ENCODE assay signal across 39 mouse cellular contexts in genomic region chr9:46216744-46217470, GRCm38 (mm10). TPM values are rescaled to one million over a fixed set of nuclear protein-coding genes. Genes with fewer than 3 reads are reported as not detected.
A peak's percentile ranks its signal among the peaks of the same experiment; 100 is the strongest.
DNase-seq lines count a peak whose midpoint lies in the region; ATAC-seq and TF ChIP-seq lines count a peak whose summit lies in the region.
"Had no signal": no experiment of that assay in that cellular context is flagged by ENCODE, and none has a peak within 500 bp of the region (broad histone marks: within the 10 kb centered on the region; RNA-seq: fewer than 3 reads in every experiment).

No protein-coding gene starts in this region.

- H3K79me2 ChIP-seq in MEL (ENCODE audit: control insufficient read depth, insufficient read depth, low read length, poor library complexity), result no peaks in the 10 kb centered on the region

- peak overlapping the region; percentile 60; the same call in 1 of the 2 replicates for H3K4me2 ChIP-seq in liver, embryonic 11.5 days
- no peak overlapping the region for H3K4me2 ChIP-seq in liver, embryonic 16.5 days (ENCODE audit: low read depth, low read length)
- no peak overlapping the region for H3K4me2 ChIP-seq in midbrain, embryonic 14.5 days (ENCODE audit: low read length)
- H3K4me2 ChIP-seq: embryonic facial prominence, embryonic 13.5 days; heart, embryonic 11.5 days; hindbrain, embryonic 14.5 days; kidney, embryonic 15.5 days; neural tube, embryonic 12.5 days had no signal

- peak; percentile 55 for ATAC-seq in liver, embryonic 11.5 days (replicated peaks; ENCODE audit: low FRiP score)
- ATAC-seq in liver, embryonic 16.5 days (ENCODE audit: low read depth), result peak; percentile 48
- no peak for ATAC-seq in midbrain, embryonic 14.5 days (ENCODE audit: low FRiP score, low TSS enrichment)
- ATAC-seq: forebrain, postnatal 0 days; Patski had no signal

- TF ChIP-seq CTCF in MEL (IDR thresholded peaks at IDR 0.05 in 2 of 3, conservative IDR thresholded peaks at IDR 0.05 in 1 of 3; ENCODE audit: control insufficient read depth in 1 of 3, insufficient read depth in 1 of 3, low read depth in 2 of 3, low read length in 3 of 3, poor library complexity in 1 of 3, severe bottlenecking in 1 of 3), result no peak

- peak; percentile 60 to 72; a peak in 3 of 4 replicates for TF ChIP-seq EP300 in MEL (IDR thresholded peaks at IDR 0.05; ENCODE audit: low read depth in 1 of 2, low read length in 2 of 2)

- TF ChIP-seq POLR2A in MEL (IDR thresholded peaks at IDR 0.05; ENCODE audit: control insufficient read depth in 1 of 2, insufficient read depth in 1 of 2, low read depth in 1 of 2, low read length in 2 of 2, poor library complexity in 1 of 2), result peak in 1 of 2 experiments; percentile 48; a peak in 1 of 4 replicates

- H3K4me3 ChIP-seq in MEL (ENCODE audit: control insufficient read depth in 1 of 2, insufficient read depth in 1 of 2, low read depth in 2 of 2, low read length in 2 of 2), result no peak overlapping the region
- no peak overlapping the region for H3K4me3 ChIP-seq in liver, embryonic 11.5 days (ENCODE audit: low read depth, low read length)
- H3K4me3 ChIP-seq in liver, embryonic 16.5 days (ENCODE audit: low read depth, low read length), result no peak overlapping the region
- H3K4me3 ChIP-seq in midbrain, embryonic 14.5 days (replicated peaks; ENCODE audit: low read depth, low read length), result no peak overlapping the region
- H3K4me3 ChIP-seq: embryonic facial prominence, embryonic 13.5 days; kidney, embryonic 15.5 days; layer of hippocampus, adult 2 months; left cerebral cortex, adult 2 months; myocyte; neural tube, embryonic 12.5 days had no signal

- peak overlapping the region; percentile 56 for H3K9ac ChIP-seq in MEL (ENCODE audit: control insufficient read depth, low read depth, low read length, poor library complexity, severe bottlenecking)
- no peak overlapping the region for H3K9ac ChIP-seq in liver, embryonic 11.5 days (ENCODE audit: low read depth, low read length)
- H3K9ac ChIP-seq in liver, embryonic 16.5 days (ENCODE audit: low read depth, low read length), result no peak overlapping the region
- H3K9ac ChIP-seq in midbrain, embryonic 14.5 days (replicated peaks; ENCODE audit: low read length), result no peak overlapping the region
- H3K9ac ChIP-seq: embryonic facial prominence, embryonic 13.5 days; forebrain, postnatal 0 days; hindbrain, embryonic 14.5 days; kidney, embryonic 15.5 days; neural tube, embryonic 12.5 days had no signal

- H3K36me3 ChIP-seq in MEL (ENCODE audit: control insufficient read depth in 1 of 2, insufficient read depth in 2 of 2, low read length in 2 of 2), result peaks cover 3 to 60% of the 10 kb centered on the region in 2 experiments
- H3K36me3 ChIP-seq in liver, embryonic 11.5 days (ENCODE audit: control insufficient read depth, insufficient read depth, low read length), result peaks cover 11% of the 10 kb centered on the region; the same call in 1 of the 2 replicates
- no peaks in the 10 kb centered on the region for H3K36me3 ChIP-seq in liver, embryonic 16.5 days (ENCODE audit: control insufficient read depth, insufficient read depth)
- H3K36me3 ChIP-seq in midbrain, embryonic 14.5 days (ENCODE audit: control insufficient read depth, insufficient read depth, low read length), result peaks cover 53% of the 10 kb centered on the region

- H3K4me1 ChIP-seq in MEL (ENCODE audit: control insufficient read depth in 1 of 2, insufficient read depth in 2 of 2, low read length in 2 of 2), result peaks cover 38 to 62% of the 10 kb centered on the region in 2 experiments
- H3K4me1 ChIP-seq in liver, embryonic 11.5 days (replicated peaks; ENCODE audit: control insufficient read depth, insufficient read depth, low read length), result peaks cover 46% of the 10 kb centered on the region
- H3K4me1 ChIP-seq in liver, embryonic 16.5 days (ENCODE audit: control insufficient read depth, low read depth, low read length), result peaks cover 31% of the 10 kb centered on the region
- no peaks in the 10 kb centered on the region for H3K4me1 ChIP-seq in midbrain, embryonic 14.5 days (ENCODE audit: control insufficient read depth, insufficient read depth, low read length)
- H3K4me1 ChIP-seq: embryonic facial prominence, embryonic 13.5 days; kidney, embryonic 15.5 days; neural tube, embryonic 12.5 days had no signal

- DNase-seq in MEL (ENCODE audit: low read depth, low spot score) (peak; percentile 85), adipocyte (ENCODE audit: low spot score) (peak; percentile 70)
- DNase-seq in liver, embryonic 11.5 days (ENCODE audit: low spot score), result no peak
- no peak for DNase-seq in thymus, postnatal 14 days
- DNase-seq in left cerebral cortex, adult 9 months (ENCODE audit: low spot score in 2 of 2), result no peak
- no peak for DNase-seq in midbrain, embryonic 14.5 days
- DNase-seq: adrenal gland, postnatal 25 days; B cell, adult 2 months; cerebellum, adult 11-12 months; cerebellum, postnatal 10 days; forebrain, postnatal 0 days; gastrocnemius, postnatal 10 days; heart, postnatal 4 days; kidney, adult 18-20 months; kidney, postnatal 36 days; left cerebral cortex, postnatal 4 days; lung, adult 2 months; lung, postnatal 10 days; right cerebral cortex, postnatal 4 days; thymus, adult 18-20 months; thymus, postnatal 36 days had no signal

- H3K27ac ChIP-seq in MEL (ENCODE audit: control insufficient read depth, low read depth, low read length), result peak overlapping the region; percentile 99
- peak overlapping the region; percentile 93 for H3K27ac ChIP-seq in liver, embryonic 11.5 days (ENCODE audit: low read depth, low read length)
- peak overlapping the region; percentile 70 for H3K27ac ChIP-seq in liver, embryonic 16.5 days (ENCODE audit: low read length)
- no peak overlapping the region for H3K27ac ChIP-seq in midbrain, embryonic 14.5 days (replicated peaks; ENCODE audit: low read depth, low read length)
- H3K27ac ChIP-seq: embryonic facial prominence, embryonic 13.5 days; hindbrain, embryonic 14.5 days; kidney, embryonic 15.5 days; layer of hippocampus, adult 2 months; left cerebral cortex, adult 2 months; macrophage; neural tube, embryonic 12.5 days had no signal

- 80% methylated on average over 13 of the region's 13 CpGs for WGBS in liver, embryonic 11.5 days
- 69% methylated on average over 13 of the region's 13 CpGs for WGBS in liver, embryonic 16.5 days (ENCODE audit: insufficient replicate concordance)
- WGBS in midbrain, embryonic 14.5 days, result 97% methylated on average over 13 of the region's 13 CpGs

- no peaks in the 10 kb centered on the region for H3K27me3 ChIP-seq in MEL (ENCODE audit: control insufficient read depth in 1 of 2, insufficient read depth in 2 of 2, low read length in 2 of 2)
- H3K27me3 ChIP-seq in liver, embryonic 11.5 days (replicated peaks; ENCODE audit: control insufficient read depth, insufficient read depth, low read length), result no peaks in the 10 kb centered on the region
- no peaks in the 10 kb centered on the region for H3K27me3 ChIP-seq in liver, embryonic 16.5 days (ENCODE audit: control insufficient read depth, insufficient read depth, low read depth, low read length)
- H3K27me3 ChIP-seq in midbrain, embryonic 14.5 days (ENCODE audit: control insufficient read depth, insufficient read depth, low read length), result no peaks in the 10 kb centered on the region
- H3K27me3 ChIP-seq: embryonic facial prominence, embryonic 13.5 days; kidney, embryonic 15.5 days; neural tube, embryonic 12.5 days; Patski had no signal

- TF ChIP-seq RAD21 in MEL (IDR thresholded peaks at IDR 0.05; ENCODE audit: low read depth, low read length), result no peak

- H3K9me3 ChIP-seq in MEL (replicated peaks; ENCODE audit: insufficient read depth, low read length), result no peaks in the 10 kb centered on the region
- no peaks in the 10 kb centered on the region for H3K9me3 ChIP-seq in liver, embryonic 11.5 days (ENCODE audit: control insufficient read depth, low read length)
- H3K9me3 ChIP-seq in liver, embryonic 16.5 days (replicated peaks; ENCODE audit: control insufficient read depth, low read length), result no peaks in the 10 kb centered on the region
- H3K9me3 ChIP-seq in midbrain, embryonic 14.5 days (ENCODE audit: control insufficient read depth, low read length), result no peaks in the 10 kb centered on the region
- H3K9me3 ChIP-seq: embryonic facial prominence, embryonic 13.5 days; kidney, embryonic 15.5 days; neural tube, embryonic 12.5 days had no signal

RNA-seq across cellular contexts. Expression of gene Apoa1, which starts 11.5 kb away (rescaled TPM):
- 1.8 and 4.0 TPM in 2 replicates for total RNA-seq in MEL (2012; rRNA removed)
- 10 to 100 TPM in 1 of 2 experiments, not detected in 1; 16.1 TPM for polyA plus RNA-seq in MEL (2012; ENCODE audit: insufficient read depth in 1 of 2, insufficient read length in 2 of 2, low read depth in 1 of 2, low replicate concordance in 2 of 2, missing spikeins in 1 of 2)
- polyA plus RNA-seq in liver, embryonic 11.5 days (2014; fragmentation: Nextera tagmentation; extraction: Ambion mirVana), result 1,257 and 1,278 TPM in 2 replicates
- 6,810 and 7,451 TPM in 2 replicates for polyA plus RNA-seq in liver, embryonic 16.5 days (2015; fragmentation: Nextera tagmentation; extraction: Ambion mirVana)
- polyA plus RNA-seq in midbrain, embryonic 14.5 days (2014; fragmentation: Nextera tagmentation; extraction: Ambion mirVana), result 4.2 and 5.4 TPM in 2 replicates
- total RNA-seq: common myeloid progenitor, adult 5-6 weeks; granulocyte monocyte progenitor cell, adult 5-6 weeks; layer of hippocampus, adult 2 months; left cerebral cortex, adult 2 months had no signal
- polyA plus RNA-seq: macrophage, myocyte, Patski had no signal

RNA-seq across cellular contexts. Expression of gene Apoc3, which starts 18.5 kb away (rescaled TPM):
- not detected in 2 replicates for total RNA-seq in MEL (2012; rRNA removed)
- not detected for polyA plus RNA-seq in MEL (2012; ENCODE audit: insufficient read depth in 1 of 2, insufficient read length in 2 of 2, low read depth in 1 of 2, low replicate concordance in 2 of 2, missing spikeins in 1 of 2)
- 1.4 and 4.2 TPM in 2 replicates for polyA plus RNA-seq in liver, embryonic 11.5 days (2014; fragmentation: Nextera tagmentation; extraction: Ambion mirVana)
- 9.3 and 14.0 TPM in 2 replicates for polyA plus RNA-seq in liver, embryonic 16.5 days (2015; fragmentation: Nextera tagmentation; extraction: Ambion mirVana)
- polyA plus RNA-seq in midbrain, embryonic 14.5 days (2014; fragmentation: Nextera tagmentation; extraction: Ambion mirVana), result not detected in 2 replicates
- total RNA-seq: common myeloid progenitor, adult 5-6 weeks; ES-E14; forebrain, postnatal 0 days; gastrocnemius, postnatal 10 days; granulocyte monocyte progenitor cell, adult 5-6 weeks; heart, postnatal 4 days; layer of hippocampus, postnatal 14 days; left cerebral cortex, postnatal 4 days; midbrain, postnatal 0 days had no signal
- polyA plus RNA-seq: embryonic facial prominence, embryonic 13.5 days; forebrain, embryonic 11.5 days; heart, embryonic 11.5 days; hindbrain, embryonic 14.5 days; macrophage; midbrain, postnatal 0 days; myocyte; neural tube, embryonic 12.5 days; Patski had no signal

RNA-seq across cellular contexts. Expression of gene Apoa4, which starts 23.6 kb away (rescaled TPM):
- not detected in 2 replicates for total RNA-seq in MEL (2012; rRNA removed)
- polyA plus RNA-seq in MEL (2012; ENCODE audit: insufficient read depth in 1 of 2, insufficient read length in 2 of 2, low read depth in 1 of 2, low replicate concordance in 2 of 2, missing spikeins in 1 of 2), result not detected
- polyA plus RNA-seq in liver, embryonic 11.5 days (2014; fragmentation: Nextera tagmentation; extraction: Ambion mirVana), result not detected in 2 replicates
- polyA plus RNA-seq in liver, embryonic 16.5 days (2015; fragmentation: Nextera tagmentation; extraction: Ambion mirVana), result 0.07 and 14.5 TPM in 2 replicates
- polyA plus RNA-seq in midbrain, embryonic 14.5 days (2014; fragmentation: Nextera tagmentation; extraction: Ambion mirVana), result not detected in 2 replicates
- total RNA-seq: adrenal gland, postnatal 25 days; common myeloid progenitor, adult 5-6 weeks; ES-E14; forebrain, postnatal 0 days; gastrocnemius, postnatal 10 days; granulocyte monocyte progenitor cell, adult 5-6 weeks; heart, postnatal 4 days; layer of hippocampus, adult 2 months; layer of hippocampus, postnatal 14 days; left cerebral cortex, adult 2 months; left cerebral cortex, postnatal 4 days; midbrain, postnatal 0 days had no signal
- polyA plus RNA-seq: embryonic facial prominence, embryonic 13.5 days; forebrain, embryonic 11.5 days; forebrain, postnatal 0 days; heart, embryonic 11.5 days; hindbrain, embryonic 14.5 days; kidney, embryonic 15.5 days; macrophage; midbrain, postnatal 0 days; myocyte; neural tube, embryonic 12.5 days; Patski had no signal

RNA-seq across cellular contexts. Expression of gene Apoa5, which starts 51.5 kb away (rescaled TPM):
- not detected in 2 replicates for total RNA-seq in MEL (2012; rRNA removed)
- under 1 TPM in 1 of 2 experiments, not detected in 1; 0.04 TPM for polyA plus RNA-seq in MEL (2012; ENCODE audit: insufficient read depth in 1 of 2, insufficient read length in 2 of 2, low read depth in 1 of 2, low replicate concordance in 2 of 2, missing spikeins in 1 of 2)
- 0.21 and 0.38 TPM in 2 replicates for polyA plus RNA-seq in liver, embryonic 11.5 days (2014; fragmentation: Nextera tagmentation; extraction: Ambion mirVana)
- polyA plus RNA-seq in liver, embryonic 16.5 days (2015; fragmentation: Nextera tagmentation; extraction: Ambion mirVana), result 0.67 and 1.1 TPM in 2 replicates
- not detected in 2 replicates for polyA plus RNA-seq in midbrain, embryonic 14.5 days (2014; fragmentation: Nextera tagmentation; extraction: Ambion mirVana)
- total RNA-seq: adrenal gland, postnatal 25 days; common myeloid progenitor, adult 5-6 weeks; forebrain, postnatal 0 days; gastrocnemius, postnatal 10 days; granulocyte monocyte progenitor cell, adult 5-6 weeks; heart, postnatal 4 days; layer of hippocampus, adult 2 months; layer of hippocampus, postnatal 14 days; left cerebral cortex, adult 2 months; left cerebral cortex, postnatal 4 days; midbrain, postnatal 0 days had no signal
- polyA plus RNA-seq: embryonic facial prominence, embryonic 13.5 days; forebrain, embryonic 11.5 days; forebrain, postnatal 0 days; heart, embryonic 11.5 days; heart, embryonic 16.5 days; hindbrain, embryonic 14.5 days; kidney, embryonic 15.5 days; macrophage; midbrain, postnatal 0 days; myocyte; neural tube, embryonic 12.5 days; Patski had no signal

RNA-seq across cellular contexts. Expression of gene Zpr1, which starts 56.0 kb away (rescaled TPM):
- total RNA-seq in MEL (2012; rRNA removed), result 87.0 and 99.7 TPM in 2 replicates
- polyA plus RNA-seq in MEL (2012; ENCODE audit: insufficient read depth in 1 of 2, insufficient read length in 2 of 2, low read depth in 1 of 2, low replicate concordance in 2 of 2, missing spikeins in 1 of 2), result 100 to 1,000 TPM in 1 of 2 experiments, not detected in 1; 171 TPM
- polyA plus RNA-seq in liver, embryonic 11.5 days (2014; fragmentation: Nextera tagmentation; extraction: Ambion mirVana), result 92.6 and 96.7 TPM in 2 replicates
- polyA plus RNA-seq in liver, embryonic 16.5 days (2015; fragmentation: Nextera tagmentation; extraction: Ambion mirVana), result 20.5 and 23.6 TPM in 2 replicates
- polyA plus RNA-seq in midbrain, embryonic 14.5 days (2014; fragmentation: Nextera tagmentation; extraction: Ambion mirVana), result 55.3 and 60.3 TPM in 2 replicates

Comparison
In these comparisons a context has a peak if more than half of its experiments do, and no peak if none do; other contexts are left out.
1. DNase-seq: peak in MEL (single experiment) and adipocyte (single experiment); none in liver, embryonic 11.5 days (single experiment), thymus, postnatal 14 days (single experiment), left cerebral cortex, adult 9 months (0 of 2) and midbrain, embryonic 14.5 days (single experiment).
2. RNA of gene Apoa1, which starts 11.5 kb away (polyA plus RNA-seq): 6,810 to 7,451 TPM in liver, embryonic 16.5 days and 1,257 to 1,278 TPM in liver, embryonic 11.5 days; 16.1 TPM in MEL and 4.2 to 5.4 TPM in midbrain, embryonic 14.5 days; every median in the first group is over 10 times any median in the second.